Mouse (Mus musculus): ENCODE data around the gene Hdac1. TPM values are rescaled to one million over a fixed set of nuclear protein-coding genes. Genes with fewer than 3 reads are reported as not detected.

Hdac1 gene
- total RNA-seq, 2 experiments from 2014 or later, result 68.6 to 98.6 TPM

DNA sequence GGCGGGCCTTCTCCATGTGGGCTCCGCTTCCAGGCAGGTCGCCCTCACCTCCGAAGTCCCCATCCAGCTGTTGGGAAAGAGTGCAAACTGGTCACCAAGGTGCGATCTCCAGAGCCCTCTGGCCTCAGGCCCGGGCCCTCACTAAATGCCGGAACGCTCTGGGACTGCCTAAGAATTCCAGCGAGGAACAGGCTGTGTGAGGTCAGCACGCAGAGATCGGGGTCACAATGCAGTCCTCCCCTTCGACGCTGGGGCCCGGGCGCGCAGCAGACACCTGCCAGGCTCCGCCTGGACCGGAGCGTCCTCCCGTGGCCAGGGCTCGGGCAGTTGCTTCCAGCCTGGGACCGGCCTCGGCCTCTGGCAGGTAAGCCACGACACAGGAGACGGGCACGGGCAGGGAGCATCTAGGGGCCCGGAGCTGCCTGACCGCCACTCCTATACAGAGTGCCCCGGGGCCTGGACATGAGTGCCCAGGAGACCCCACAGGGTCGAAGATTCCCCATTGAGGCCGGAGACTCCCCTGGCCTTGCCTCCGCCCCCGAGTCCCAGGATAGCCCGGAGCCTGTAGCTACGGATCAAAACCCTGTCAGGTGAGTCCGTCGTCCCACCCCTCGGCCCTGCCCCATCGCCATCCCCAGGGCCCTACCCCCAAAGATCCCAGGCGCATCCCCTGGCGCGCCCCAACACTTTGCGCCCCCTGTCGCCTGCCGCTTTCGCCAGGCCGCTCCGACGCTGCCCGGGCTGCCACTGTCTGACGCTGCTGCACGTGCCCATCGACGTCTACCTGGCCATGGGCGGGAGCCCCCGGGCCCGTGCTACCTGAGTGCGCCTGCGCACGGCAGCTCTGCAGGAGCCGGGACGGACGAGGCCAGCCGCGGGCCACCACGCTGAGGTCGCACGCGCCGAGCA lies 51.3 kb downstream of the Hdac1 start, which contains the start of the genes Tssk3 and Fam229a:
Gene Tssk3 (minus strand): TSS at position 51 of the 909 bp plus-strand sequence.
Gene Fam229a (plus strand): TSS at position 219 of the 909 bp plus-strand sequence.
- ATAC-seq (ENCODE audit: poor library complexity, severe bottlenecking), result no peak

DNA sequence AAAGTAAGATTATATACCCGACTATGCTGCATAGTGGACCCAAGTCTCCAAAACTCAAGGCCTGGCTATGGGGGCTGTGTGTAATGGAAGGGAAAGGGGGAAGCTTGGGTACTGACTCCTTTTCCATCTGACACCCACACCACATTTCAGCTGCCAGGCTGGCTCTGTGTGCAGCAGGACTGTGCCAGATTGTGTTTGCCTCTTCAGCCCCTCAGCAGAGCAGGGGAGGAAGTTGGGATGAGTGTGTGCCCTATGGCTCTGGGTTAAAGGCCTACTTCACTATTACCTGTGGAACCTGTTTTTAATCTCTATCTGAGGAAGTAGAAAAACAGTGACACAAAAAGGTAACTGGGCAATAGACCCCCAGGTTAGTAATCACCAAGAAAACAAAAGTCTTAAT lies 61.4 kb downstream of the Hdac1 start:
- no peak for ATAC-seq (ENCODE audit: poor library complexity, severe bottlenecking)

DNA sequence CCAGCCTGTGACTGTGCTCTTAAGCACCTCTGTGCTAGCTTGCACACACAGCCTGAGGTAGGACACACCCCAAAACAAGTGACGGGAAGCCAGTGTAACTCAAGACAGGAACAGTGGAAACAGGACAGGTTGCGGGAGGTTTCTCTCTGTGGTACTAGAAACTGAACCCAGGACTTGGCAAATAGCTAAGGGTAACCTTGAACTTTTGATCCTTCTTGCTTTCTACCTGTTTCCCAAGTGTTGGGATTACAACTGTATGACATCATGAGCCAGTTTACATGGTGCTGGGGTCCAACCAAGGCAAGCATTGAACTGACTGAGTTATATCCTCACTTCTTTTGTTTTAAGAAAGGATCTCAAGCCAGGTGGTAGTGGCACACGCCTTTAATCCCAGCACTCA lies 62.6 kb downstream of the Hdac1 start:
- no peak for ATAC-seq (ENCODE audit: poor library complexity, severe bottlenecking)

- ATAC-seq (ENCODE audit: poor library complexity, severe bottlenecking), result no peak
Observed at GRCm38 (mm10) chr4:129476047-129476446, 66.5 kb downstream of the Hdac1 start.

Other genes with a start within 250 kb of the Hdac1 start
- gene Rbbp4, start 207.3 kb downstream of the Hdac1 start, total RNA-seq (2015), result 174 and 182 TPM in 2 replicates
- 86.5 and 88.9 TPM in 2 replicates for gene Rbbp4, start 207.3 kb downstream of the Hdac1 start, total RNA-seq (2017)
- 60.9 and 69.8 TPM in 2 replicates for gene Zbtb8os, start 207.0 kb downstream of the Hdac1 start, total RNA-seq (2015)
- gene Zbtb8os, start 207.0 kb downstream of the Hdac1 start, total RNA-seq (2017), result 79.7 and 84.8 TPM in 2 replicates
- gene Zbtb8a, start 164.6 kb downstream of the Hdac1 start, total RNA-seq (2015), result 3.0 and 3.3 TPM in 2 replicates
- 9.3 and 9.4 TPM in 2 replicates for gene Zbtb8a, start 164.6 kb downstream of the Hdac1 start, total RNA-seq (2017)
- gene Zbtb8b, start 101.9 kb downstream of the Hdac1 start, total RNA-seq (2015), result not detected in 2 replicates
- gene Zbtb8b, start 101.9 kb downstream of the Hdac1 start, total RNA-seq (2017), result not detected in 2 replicates
- 24.3 and 24.9 TPM in 2 replicates for gene Bsdc1, start 81.1 kb downstream of the Hdac1 start, total RNA-seq (2015)
- gene Bsdc1, start 81.1 kb downstream of the Hdac1 start, total RNA-seq (2017), result 28.5 and 35.8 TPM in 2 replicates
- gene Tssk3, start 51.7 kb downstream of the Hdac1 start, total RNA-seq (2015), result not detected in 2 replicates
- not detected in 2 replicates for gene Tssk3, start 51.7 kb downstream of the Hdac1 start, total RNA-seq (2017)
- gene Fam229a, start 51.5 kb downstream of the Hdac1 start, total RNA-seq (2015), result not detected in 2 replicates
- not detected in 2 replicates for gene Fam229a, start 51.5 kb downstream of the Hdac1 start, total RNA-seq (2017)
- 28.5 and 32.6 TPM in 2 replicates for gene Marcksl1, start 29.1 kb downstream of the Hdac1 start, total RNA-seq (2015)
- gene Marcksl1, start 29.1 kb downstream of the Hdac1 start, total RNA-seq (2017), result 25.4 and 29.3 TPM in 2 replicates
- 5.6 and 8.2 TPM in 2 replicates for gene Lck, start 30.9 kb upstream of the Hdac1 start, total RNA-seq (2015)
- gene Lck, start 30.9 kb upstream of the Hdac1 start, total RNA-seq (2017), result 6.0 and 6.9 TPM in 2 replicates
- gene Fam167b, start 35.8 kb upstream of the Hdac1 start, total RNA-seq (2015), result not detected in 2 replicates
- gene Fam167b, start 35.8 kb upstream of the Hdac1 start, total RNA-seq (2017), result not detected in 2 replicates
- gene Eif3i, start 57.9 kb upstream of the Hdac1 start, total RNA-seq (2015), result 186 and 204 TPM in 2 replicates
- gene Eif3i, start 57.9 kb upstream of the Hdac1 start, total RNA-seq (2017), result 140 and 156 TPM in 2 replicates
- gene Tmem234, start 58.0 kb upstream of the Hdac1 start, total RNA-seq (2015), result 104 and 120 TPM in 2 replicates
- gene Tmem234, start 58.0 kb upstream of the Hdac1 start, total RNA-seq (2017), result 126 and 128 TPM in 2 replicates
- gene Dcdc2b, start 71.5 kb upstream of the Hdac1 start, total RNA-seq (2015), result 1.0 and 3.5 TPM in 2 replicates
- gene Dcdc2b, start 71.5 kb upstream of the Hdac1 start, total RNA-seq (2017), result not detected in 2 replicates
- 14.3 and 16.6 TPM in 2 replicates for gene Iqcc, start 76.4 kb upstream of the Hdac1 start, total RNA-seq (2015)
- 6.4 and 7.4 TPM in 2 replicates for gene Iqcc, start 76.4 kb upstream of the Hdac1 start, total RNA-seq (2017)
- 49.7 and 68.6 TPM in 2 replicates for gene Ccdc28b, start 81.2 kb upstream of the Hdac1 start, total RNA-seq (2015)
- 77.2 and 89.0 TPM in 2 replicates for gene Ccdc28b, start 81.2 kb upstream of the Hdac1 start, total RNA-seq (2017)
- 14.6 and 16.3 TPM in 2 replicates for gene Txlna, start 98.4 kb upstream of the Hdac1 start, total RNA-seq (2015)
- 55.8 and 68.1 TPM in 2 replicates for gene Txlna, start 98.4 kb upstream of the Hdac1 start, total RNA-seq (2017)
- gene Kpna6, start 130.1 kb upstream of the Hdac1 start, total RNA-seq (2015), result 17.4 and 25.4 TPM in 2 replicates
- 20.7 and 21.6 TPM in 2 replicates for gene Kpna6, start 130.1 kb upstream of the Hdac1 start, total RNA-seq (2017)
- gene Tmem39b, start 154.1 kb upstream of the Hdac1 start, total RNA-seq (2015), result 11.3 and 20.2 TPM in 2 replicates
- 2.6 and 10.9 TPM in 2 replicates for gene Tmem39b, start 154.1 kb upstream of the Hdac1 start, total RNA-seq (2017)
- gene Khdrbs1, start 199.6 kb upstream of the Hdac1 start, total RNA-seq (2015), result 83.6 and 94.7 TPM in 2 replicates
- gene Khdrbs1, start 199.6 kb upstream of the Hdac1 start, total RNA-seq (2017), result 69.9 and 89.8 TPM in 2 replicates

All from megakaryocyte, adult 5-6 weeks (primary cell).